Mouse (Mus musculus) small intestine, adult 2 months (tissue): ENCODE results near the gene Egfl8.

ENCODE experiments used
- CTCF ChIP-seq: fragments of 200-500 bp; IDR thresholded peaks from 2 replicates; pipeline ENCODE4 v1.5.1; 2012; ENCODE audit warnings: low read depth, mild to moderate bottlenecking, control low read depth, inconsistent platforms, low read length, moderate library complexity, mixed read lengths; ENCODE audit not compliant: insufficient replicate concordance, insufficient read length; ENCODE audit errors: extremely low read depth
- POLR2A ChIP-seq: fragments of 200-500 bp; IDR thresholded peaks from 2 replicates; pipeline ENCODE4 v1.6.1; 2012; ENCODE audit warnings: low read depth, mild to moderate bottlenecking, control low read depth, inconsistent platforms, low read length, moderate library complexity

- TF ChIP-seq CTCF (no peak), POLR2A (no peak)
Observed at GRCm38 (mm10) chr17:34658145-34658544, 42.4 kb upstream of the Egfl8 start.
